Mouse (Mus musculus): ENCODE measurements at regions not wholly inside any gene's neighbourhood (a gene's known extent, or its start where the extent isn't known, plus 50 kb on each side); places are given as distances from the start of the nearest gene placed in this dataset.
A peak's percentile ranks its signal among the peaks of the same experiment; 100 is the strongest.

DNA sequence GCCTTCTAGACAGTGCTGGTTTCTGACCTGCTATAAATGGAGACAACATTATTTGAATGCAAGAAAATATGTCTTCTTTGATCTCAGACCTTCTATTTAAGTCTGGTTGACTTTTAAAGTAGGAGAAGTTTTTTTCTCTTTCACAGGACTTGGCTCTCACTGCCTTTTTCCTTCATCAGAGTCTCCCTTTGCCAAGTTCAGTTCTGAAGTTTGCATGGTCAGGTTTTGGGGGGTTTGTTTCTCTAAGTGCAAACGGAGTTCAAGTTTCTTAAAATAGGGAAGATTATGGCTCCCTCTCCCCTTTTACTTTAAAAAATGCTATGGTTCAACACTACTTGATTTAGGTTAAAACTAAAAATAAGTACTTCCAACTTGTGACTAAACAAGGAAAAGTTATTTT lies 106.2 kb upstream of the Adamts5 start:
- no peak for DNase-seq (ENCODE audit: low spot score in 2 of 2)

- no peak for DNase-seq (ENCODE audit: low spot score in 2 of 2)
Measured at GRCm38 (mm10) chr16:86000846-86001245, 99.2 kb upstream of the Adamts5 start.

DNA sequence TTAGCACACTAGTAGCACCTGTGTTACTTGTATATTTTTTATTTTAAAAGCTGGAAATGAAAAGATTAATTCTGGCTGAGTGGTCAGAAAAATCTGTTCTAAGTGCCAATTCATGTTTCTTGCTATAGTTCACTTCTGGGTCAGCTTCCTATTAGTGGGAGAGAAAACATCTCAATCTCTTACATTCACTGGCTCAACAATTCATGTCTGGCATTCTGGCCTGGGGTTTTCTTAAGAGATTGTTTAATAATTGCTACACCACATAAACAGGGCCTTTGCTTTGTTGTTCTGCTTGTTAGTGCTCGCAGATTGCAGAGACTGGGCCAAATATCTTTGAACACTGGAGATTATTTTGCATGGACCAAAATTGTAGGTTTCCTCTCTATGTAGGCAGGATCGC lies 84.2 kb upstream of the Adamts5 start:
- no peak for DNase-seq (ENCODE audit: low spot score in 2 of 2)

GRCm38 (mm10) chr16:85977102-85977501 lies 75.5 kb upstream of the Adamts5 start:
- peak; percentile 17 to 34 for DNase-seq (ENCODE audit: low spot score in 2 of 2)

- DNase-seq (ENCODE audit: low spot score in 2 of 2), result no peak
Measured at GRCm38 (mm10) chr16:85966892-85967444, 65.3 kb upstream of the Adamts5 start.

DNA sequence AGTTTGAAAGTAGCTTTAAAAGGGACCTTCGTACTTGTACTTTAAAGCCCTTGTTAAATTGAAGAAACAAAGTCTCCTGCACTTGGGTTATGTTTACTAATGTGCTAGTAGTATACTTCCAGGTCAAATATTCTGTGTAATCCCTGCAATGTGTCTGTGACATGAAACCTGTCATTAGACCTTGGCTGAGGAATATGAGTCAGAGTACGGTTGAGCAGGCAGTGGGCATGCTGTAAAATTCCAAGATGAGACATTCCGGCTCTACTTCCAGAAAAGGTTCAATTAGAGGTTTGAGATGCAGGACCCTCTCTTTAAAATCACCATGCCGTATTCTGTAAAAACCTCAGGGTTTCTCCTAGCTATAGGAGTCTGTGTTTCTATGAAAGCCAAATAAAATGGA lies 64.6 kb upstream of the Adamts5 start:
- DNase-seq (ENCODE audit: low spot score in 2 of 2), result no peak

- DNase-seq (ENCODE audit: low spot score in 2 of 2), result peak; percentile 26 to 66
Measured at GRCm38 (mm10) chr16:85964352-85965210, 63.0 kb upstream of the Adamts5 start.

GRCm38 (mm10) chr16:85956006-85956562 lies 54.5 kb upstream of the Adamts5 start:
- DNase-seq (ENCODE audit: low spot score in 2 of 2), result no peak

DNA sequence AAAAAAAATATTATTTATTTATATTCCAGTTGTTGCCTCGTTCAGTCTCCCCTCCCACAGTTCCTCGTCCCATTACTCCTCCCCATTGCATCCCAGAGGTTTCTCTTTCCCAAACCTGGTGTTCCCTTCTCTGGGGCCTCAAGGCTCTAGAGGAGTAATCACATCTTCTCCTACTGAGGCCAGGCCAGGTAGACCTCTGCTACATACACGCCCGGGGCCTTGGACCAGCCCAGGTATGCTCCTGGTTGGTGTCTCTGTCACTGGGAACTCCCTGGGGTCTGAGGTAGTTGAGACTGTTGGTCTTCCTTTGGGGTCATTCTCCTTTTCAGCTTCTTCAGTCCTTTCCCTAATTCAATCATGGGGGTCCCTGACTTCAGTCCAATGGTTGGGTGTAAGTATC lies 50.0 kb upstream of the Adamts5 start:
- no peak for DNase-seq (ENCODE audit: low spot score in 2 of 2)
